Mouse (Mus musculus) thymus, postnatal 14 days (tissue): Measurements from ENCODE around the gene Heatr6.

Source experiments
- DNase-seq: peaks from one replicate; pipeline ENCODE4 v3.0.0; 2021

Heatr6 gene

GRCm38 (mm10) chr11:83754227-83754626, 731 bp downstream of the Heatr6 start:
- no peak for DNase-seq

GRCm38 (mm10) chr11:83767306-83767705, 13.8 kb downstream of the Heatr6 start:
- no peak for DNase-seq

DNA sequence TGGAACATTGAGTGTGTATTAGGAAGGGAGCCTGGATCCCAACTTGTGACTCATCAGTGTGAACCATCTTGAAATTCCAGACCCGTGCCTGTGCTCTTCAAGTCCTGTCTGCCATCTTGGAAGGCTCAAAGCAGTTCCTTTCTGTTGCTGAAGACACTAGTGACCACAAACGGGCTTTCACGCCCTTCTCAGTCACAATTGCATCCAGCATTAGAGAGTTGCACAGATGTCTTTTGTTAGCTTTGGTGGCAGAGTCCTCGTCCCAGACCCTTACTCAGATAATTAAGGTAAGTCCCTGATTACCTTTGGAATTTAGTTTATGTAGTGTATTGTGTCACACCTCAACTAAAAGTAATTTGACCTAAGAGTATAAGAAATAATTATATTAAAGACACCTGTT, 15.5 kb downstream of the Heatr6 start:
- no peak for DNase-seq

- no peak for DNase-seq
Observed at GRCm38 (mm10) chr11:83771014-83771413, 17.5 kb downstream of the Heatr6 start.

DNA sequence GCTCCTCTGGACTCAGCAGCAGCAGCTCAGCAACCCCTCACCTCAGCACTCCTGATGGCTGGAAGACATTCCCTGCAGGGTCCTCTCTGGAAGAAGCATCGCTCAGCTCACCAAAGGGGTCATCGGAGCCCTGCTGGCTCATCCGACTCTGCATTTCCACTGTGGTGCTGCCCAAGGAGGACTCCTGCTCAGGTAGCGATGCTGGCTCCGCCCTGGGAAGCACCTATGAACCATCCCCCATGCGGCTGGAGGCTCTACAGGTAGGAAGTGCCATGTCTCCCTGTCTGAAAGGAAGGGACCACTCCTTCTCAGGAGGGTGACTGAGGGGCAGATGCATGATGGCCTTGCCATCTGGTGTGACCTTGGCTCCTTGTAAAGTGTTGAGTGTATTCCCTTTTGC, 18.8 kb downstream of the Heatr6 start:
- DNase-seq, result no peak

- no peak for DNase-seq
Observed at GRCm38 (mm10) chr11:83773691-83774090, 20.2 kb downstream of the Heatr6 start.

GRCm38 (mm10) chr11:83774324-83774723, 20.8 kb downstream of the Heatr6 start:
- no peak for DNase-seq

DNA sequence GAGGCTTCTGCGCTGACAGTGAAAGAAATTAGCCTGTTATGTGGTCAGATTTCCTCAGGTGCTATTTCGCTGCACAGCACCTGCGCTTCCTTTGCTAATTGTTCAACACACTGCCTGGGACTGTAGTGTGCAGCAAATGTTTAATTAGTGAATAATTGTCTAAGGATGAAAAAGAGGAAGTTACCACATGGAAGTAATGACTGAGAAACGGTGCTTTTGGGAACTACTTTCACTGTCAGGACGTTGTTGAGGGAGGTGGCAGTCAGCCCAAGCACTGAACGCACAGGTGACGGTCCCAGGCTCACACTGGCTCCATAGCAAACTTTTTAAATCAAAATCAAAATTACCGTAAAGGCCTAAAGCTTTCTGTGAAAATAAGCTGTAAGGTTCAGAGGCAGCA, 23.3 kb downstream of the Heatr6 start:
- DNase-seq, result no peak

- no peak for DNase-seq
Observed at GRCm38 (mm10) chr11:83783931-83784600, 30.6 kb downstream of the Heatr6 start.

GRCm38 (mm10) chr11:83784661-83785060, 31.2 kb downstream of the Heatr6 start:
- DNase-seq, result peak; percentile 29

DNA sequence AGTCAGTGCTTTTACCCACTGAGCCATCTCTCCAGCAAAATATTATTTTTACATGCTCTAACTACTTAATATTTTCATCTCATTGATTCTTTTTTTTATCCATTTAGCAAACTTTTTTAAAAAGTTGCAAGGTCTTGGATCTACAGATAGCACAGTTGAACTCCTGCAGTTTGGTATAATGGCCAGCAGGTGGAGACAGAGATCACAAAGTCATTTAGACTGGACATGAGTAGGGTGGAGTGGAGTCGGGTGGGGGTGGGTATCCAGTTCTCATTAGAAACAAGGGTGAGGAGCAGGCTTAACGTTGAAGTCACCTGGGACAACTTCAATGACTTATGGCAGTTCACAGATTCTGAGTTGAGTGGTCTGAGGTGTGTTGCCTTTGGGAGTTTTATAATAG, 31.9 kb downstream of the Heatr6 start:
- peak; percentile 40 for DNase-seq

DNA sequence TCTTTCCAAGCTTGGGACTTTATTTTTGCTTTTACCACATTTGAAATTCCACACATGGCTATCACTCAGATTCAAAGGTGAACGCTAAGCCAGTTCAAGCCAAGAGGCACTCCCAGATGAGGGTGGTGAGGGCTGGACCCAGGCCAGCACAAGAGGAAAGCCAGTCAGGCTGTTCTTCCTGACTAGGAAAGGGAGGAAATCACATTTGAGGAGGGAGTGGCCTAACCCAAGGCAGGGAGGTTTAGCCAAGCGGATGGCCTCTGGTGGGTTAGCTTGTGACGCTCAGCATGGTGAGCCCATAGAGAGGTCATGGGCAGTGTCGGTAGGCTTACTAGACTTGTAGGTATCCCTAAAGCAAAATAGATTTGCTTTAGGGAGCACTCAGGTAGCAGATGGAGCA, 33.3 kb downstream of the Heatr6 start:
- DNase-seq, result no peak

DNA sequence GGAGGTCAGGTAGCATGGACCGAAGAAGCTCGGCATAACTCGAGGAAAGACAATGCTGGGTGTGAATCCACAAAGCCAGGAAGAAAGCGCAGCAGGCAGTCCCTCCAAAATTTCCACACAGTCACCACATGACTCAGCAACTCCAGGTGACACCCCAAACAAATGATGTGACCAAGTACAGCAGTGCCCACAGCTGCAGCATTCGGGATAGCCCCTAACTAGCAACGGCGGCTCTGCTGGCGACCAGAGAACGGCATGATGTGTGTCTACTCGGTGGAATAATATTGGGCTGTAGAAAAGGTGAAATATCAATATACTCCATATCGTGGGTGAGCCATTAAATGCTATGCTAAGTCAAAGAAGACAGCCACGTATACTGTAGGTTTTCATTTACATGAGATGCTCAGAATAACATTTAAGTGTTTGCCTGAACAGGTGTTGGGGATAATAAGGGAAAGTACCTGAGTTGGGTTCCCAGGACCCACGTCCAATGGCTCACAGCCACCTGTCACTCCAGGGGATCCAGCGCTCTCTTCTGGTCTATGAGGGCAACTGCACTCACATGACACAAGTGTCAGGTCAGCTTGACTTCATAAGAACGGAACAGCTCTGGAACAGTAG, 34.0 kb downstream of the Heatr6 start:
- no peak for DNase-seq

- no peak for DNase-seq
Observed at GRCm38 (mm10) chr11:83788331-83788730, 34.8 kb downstream of the Heatr6 start.

- DNase-seq, result peak; percentile 45
Observed at GRCm38 (mm10) chr11:83789259-83789658, 35.8 kb downstream of the Heatr6 start.

DNA sequence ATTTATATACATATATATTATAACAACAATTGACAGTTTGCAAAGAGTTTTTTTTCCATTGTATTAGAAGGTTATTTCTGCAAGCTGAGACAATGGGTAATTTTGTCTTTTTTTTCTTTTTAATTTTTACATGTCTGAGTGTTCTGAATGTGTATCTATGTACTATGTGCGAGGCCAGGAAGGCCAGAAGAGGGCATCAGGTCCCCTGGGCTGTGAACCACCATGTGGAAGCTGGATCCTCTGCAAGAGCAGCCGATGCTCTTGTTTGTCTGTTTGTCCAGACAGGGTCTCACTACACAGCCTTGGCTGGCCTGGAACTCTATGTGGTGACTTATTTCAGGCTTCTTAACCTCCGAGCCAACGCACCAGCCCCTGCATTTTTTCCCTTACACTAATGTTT, 37.6 kb downstream of the Heatr6 start:
- DNase-seq, result no peak

DNA sequence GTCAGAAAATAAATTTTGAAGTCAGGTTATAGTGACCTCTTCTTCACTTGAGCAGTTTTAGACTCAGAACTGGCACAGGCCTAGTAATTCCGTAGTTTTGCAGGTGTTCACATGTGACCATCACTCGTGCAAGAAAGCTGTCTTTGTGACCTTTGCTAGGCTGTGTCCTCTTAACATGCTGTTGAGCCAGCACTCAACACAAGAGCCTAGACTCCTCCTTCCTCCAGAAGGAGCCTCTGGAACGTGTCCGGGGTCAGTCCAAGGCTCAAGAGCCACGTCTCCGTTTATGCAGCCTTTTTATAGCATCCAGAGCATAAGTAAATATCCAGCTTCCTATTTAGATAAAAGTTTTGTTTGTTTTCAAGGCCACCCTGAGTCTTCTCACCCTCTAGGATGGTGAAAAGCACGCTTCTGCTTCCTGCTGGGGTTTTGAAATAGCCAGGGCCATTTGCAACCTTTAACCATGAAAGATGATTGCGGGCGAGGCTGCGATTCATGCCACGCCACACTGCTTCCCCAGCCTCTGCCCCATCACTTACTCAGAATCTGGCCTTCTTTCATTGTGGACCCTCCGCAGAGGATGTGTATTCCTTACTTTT, 38.9 kb downstream of the Heatr6 start:
- DNase-seq, result no peak

GRCm38 (mm10) chr11:83793264-83793663, 39.8 kb downstream of the Heatr6 start:
- no peak for DNase-seq

GRCm38 (mm10) chr11:83796112-83796511, 42.6 kb downstream of the Heatr6 start:
- no peak for DNase-seq

- DNase-seq, result no peak
Observed at GRCm38 (mm10) chr11:83796980-83797608, 43.6 kb downstream of the Heatr6 start.

- DNase-seq, result no peak
Observed at GRCm38 (mm10) chr11:83799871-83800430, 46.5 kb downstream of the Heatr6 start.

DNA sequence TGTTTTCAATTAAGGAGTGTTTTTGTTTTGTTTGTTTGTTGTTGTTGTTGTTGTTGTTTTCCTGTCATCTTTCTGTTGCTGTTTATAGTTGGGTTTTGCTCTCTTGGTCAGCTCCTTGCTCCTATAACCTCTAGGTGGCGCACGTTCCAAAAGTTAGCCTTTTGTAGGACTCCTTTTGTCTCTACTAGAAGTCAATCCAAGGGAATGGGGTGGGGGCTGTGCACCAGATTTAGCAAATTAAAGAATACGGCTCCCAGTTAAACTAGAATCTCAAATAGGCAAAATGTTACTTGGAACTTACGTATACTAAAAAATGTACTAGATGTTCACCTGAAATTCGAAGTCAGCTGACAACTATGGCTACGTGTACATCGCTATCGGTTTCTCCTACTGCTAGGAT, 48.7 kb downstream of the Heatr6 start:
- peak; percentile 41 for DNase-seq

DNA sequence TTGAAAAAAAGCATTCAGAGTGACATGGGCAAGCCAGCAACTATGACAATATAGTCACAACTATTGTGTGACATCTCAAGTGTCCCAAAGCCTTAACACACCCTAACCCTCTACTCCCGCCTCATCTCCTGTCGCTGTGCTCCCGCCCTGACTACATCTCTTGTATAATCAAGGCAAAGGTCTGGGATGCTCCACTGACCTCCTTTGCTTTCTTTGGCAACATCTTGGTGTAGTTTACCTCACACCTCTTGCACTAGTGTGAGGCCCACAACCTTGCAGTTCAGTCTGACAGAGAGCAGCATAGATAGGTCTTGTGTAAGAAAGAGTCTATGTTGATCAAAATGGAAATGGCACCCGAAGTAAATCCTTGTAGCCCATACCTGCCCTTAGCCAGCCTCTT, 49.1 kb downstream of the Heatr6 start:
- no peak for DNase-seq

DNA sequence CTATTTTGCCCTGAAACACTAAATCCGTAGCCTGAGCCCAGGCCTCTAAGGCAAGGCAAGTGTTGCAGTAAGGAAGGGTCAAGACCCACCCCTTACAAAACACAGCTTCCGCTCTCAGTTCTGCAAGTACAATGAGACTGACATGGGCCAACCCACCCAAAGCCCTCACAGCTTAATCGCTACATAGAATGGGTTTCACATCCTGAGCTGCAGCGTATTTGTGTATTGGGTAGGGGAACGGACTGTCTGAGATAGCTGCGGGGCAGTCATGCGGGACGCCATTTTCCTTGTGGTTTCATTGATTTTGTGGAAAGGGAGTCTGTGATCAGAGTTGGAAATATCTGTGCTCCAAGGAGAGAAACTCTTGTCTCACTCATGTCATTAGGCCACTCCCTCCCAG, 56.9 kb downstream of the Heatr6 start:
- DNase-seq, result no peak
